Mouse (Mus musculus) frontal cortex, postnatal 25 days (tissue): ENCODE measurements around the gene Rufy2.

Experiments used
- DNase-seq, 2 experiments: peaks; one replicate each; pipeline ENCODE4 v3.0.0; 2022; ENCODE audit warnings: low spot score in 2 of 2

The Rufy2 gene

DNA sequence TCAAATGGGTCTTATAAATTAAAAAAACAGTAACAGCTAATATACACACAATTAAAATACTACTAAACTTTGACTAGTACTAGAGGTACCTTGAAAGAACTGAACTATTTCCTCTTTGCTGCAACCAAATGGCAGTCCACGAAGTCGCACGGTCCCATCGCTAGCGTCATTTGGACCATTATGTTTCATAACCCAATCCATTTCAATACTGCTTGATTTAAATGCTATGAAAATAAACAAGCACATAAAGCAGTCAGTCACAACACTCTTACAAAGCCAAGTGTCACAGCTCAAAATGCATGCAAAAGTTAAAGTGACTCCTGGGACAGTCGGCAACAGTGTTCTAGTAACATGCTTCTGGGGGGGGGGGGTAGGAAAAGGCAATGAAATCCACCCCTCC is 39.3 kb downstream of the Rufy2 start:
- no peak for DNase-seq

DNA sequence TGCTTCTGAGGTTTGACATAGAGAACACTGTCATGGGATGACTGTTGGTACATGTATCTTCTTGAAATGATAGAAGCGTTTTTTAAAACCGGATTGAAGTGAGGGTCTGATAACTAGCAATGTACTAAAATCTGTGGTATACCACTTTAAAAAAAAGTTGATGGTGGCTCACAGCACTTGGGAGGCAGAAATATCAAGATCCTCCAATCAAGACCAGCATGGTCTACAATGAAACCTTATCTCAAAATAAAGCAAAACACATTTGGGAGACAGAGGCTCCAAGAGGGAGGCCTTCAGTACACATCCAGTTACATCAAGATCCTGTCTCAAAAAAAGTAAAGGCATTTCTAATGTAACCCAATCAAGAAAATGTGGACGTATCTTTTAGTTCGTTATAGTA is 41.7 kb downstream of the Rufy2 start:
- no peak for DNase-seq

DNA sequence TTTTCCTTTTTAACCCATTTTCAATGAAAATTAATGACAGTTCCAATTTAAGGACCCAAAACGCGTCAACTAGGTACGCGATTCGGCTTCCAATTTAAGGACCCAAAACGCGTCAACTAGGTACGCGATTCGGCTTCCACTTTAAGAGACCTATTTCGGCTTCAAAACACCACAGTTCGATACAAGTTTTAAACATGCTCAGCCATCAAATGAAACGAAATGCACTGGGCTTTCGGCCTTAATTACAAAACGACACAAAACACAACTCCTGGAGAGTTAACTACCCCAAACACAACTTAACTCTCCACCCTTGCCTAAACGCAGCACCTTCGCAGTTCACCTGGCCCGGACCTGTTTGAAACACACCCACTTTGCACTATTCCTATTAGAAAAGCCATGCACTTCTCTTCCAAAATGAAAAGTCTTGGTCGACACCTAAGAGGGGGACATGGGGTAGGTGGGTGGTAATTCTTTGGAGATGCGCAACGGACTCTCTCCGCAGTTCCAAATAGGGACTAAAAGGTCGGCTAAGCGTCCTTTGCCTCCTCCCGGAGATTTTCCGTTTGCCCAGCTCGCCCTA is 42.6 kb downstream of the Rufy2 start:
- no peak for DNase-seq

DNA sequence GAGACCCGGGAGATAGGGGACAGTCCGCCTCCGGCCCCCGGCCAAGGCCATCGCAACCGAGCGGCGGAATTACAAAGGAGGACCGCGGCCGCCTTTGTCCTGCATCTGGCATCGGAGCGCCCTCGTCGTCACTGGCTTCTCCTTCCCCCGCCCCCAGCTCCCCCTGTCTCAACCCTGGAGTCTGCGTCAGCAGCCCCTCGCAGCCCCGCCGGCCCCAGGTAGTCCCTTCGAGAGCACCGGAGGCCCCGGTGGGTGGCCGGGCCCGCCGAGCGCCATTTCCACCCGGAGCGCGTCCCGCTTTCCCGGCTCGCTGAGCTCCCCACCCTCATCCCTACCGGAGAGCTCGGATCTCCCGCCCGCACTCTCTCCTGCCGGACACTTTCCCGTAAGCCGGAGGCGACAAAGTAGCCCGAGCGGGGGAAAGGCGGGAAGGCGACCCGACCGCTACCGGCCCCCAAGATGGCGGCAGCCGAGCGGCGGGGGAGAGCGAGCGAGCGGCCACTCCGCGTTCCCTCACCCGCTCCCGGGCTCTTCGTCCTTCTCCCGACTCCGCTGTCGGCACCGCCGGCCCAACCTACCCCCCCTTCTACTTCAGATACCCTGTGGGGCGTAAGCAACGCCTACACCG is 43.2 kb downstream of the Rufy2 start:
- DNase-seq: peak; percentile 46 to 48

DNA sequence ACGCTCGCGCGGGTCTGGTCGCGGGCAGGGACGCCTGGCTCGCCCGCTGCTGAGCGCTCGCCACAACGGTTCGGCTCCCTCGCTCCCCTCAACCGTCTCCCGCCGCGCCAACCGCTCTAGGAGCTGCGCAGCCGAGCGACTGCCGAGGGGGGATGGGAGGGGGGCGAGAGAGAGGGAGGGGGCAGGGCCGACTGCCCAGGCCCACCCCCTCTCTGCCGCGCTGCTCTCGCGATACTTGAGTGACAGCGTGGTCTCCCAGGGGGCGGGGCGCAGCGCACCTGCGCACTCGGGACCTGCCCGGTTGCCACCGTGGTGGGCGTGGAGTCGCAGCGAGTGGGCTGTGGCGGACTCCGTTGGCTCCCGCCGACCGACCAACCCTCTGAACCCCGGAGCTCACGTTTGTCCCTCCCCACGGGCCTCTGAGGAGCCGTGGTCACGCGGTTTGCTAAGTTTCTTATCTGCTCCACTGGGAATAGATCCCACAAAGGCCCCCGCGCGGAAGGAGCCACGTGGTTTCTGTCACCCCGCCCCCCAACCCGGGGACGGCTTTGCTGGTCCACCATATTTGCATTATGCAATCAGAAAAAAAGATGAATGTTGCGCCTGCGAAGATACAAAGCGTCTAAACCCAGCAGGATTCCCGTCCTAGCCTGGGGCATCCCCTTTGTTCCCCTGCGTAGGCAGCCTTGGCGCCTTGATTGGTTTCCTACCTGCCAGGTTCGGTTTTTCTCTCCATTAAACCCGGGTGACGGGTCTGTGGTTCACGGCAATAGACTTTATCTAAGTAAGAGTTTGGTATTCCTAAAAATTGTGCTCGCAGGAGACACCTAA is 43.9 kb downstream of the Rufy2 start, which contains the start of the genes Hnrnph3 and Pbld2:
Gene Hnrnph3 (minus strand): TSS at position 469 of the 831 bp plus-strand sequence.
Gene Pbld2 (plus strand): TSS at position 567 of the 831 bp plus-strand sequence.
- peak; percentile 97 to 99 for DNase-seq

DNA sequence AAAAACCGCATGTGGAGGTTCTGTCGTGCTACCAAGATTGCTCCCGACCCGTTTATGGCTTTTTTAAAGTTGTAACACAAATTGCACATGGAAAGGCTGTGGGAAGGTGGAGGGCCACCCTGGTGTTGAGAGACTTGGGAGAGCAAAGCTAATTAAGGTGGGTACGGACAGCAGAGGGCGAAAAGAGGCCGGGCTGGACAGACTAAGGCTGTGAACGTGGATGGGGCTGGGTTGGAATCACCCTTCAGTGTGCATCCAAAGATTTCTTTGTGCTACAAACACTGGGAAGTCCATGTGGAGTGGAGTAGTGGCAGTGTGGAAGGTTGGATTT is 44.5 kb downstream of the Rufy2 start:
- DNase-seq: no peak

DNA sequence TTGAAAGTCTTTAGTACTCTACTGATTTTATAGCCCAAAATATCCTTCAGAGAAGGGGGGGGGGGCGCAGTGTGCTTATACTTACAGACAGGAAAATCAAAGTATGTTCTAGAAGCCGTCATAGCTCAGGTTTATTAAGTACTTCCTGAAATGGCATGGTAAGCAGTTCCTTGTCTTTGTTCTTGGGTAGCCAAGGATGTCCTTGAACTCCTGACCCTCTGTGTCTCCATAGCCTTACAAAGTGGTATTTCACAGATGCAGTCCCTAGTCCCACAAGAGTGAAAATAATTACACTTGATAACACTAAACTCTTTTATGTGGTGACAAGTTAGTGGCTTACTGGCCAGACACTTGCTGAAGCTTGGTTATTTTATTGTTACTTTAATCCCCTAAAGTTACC is 45.0 kb downstream of the Rufy2 start:
- DNase-seq: no peak

DNA sequence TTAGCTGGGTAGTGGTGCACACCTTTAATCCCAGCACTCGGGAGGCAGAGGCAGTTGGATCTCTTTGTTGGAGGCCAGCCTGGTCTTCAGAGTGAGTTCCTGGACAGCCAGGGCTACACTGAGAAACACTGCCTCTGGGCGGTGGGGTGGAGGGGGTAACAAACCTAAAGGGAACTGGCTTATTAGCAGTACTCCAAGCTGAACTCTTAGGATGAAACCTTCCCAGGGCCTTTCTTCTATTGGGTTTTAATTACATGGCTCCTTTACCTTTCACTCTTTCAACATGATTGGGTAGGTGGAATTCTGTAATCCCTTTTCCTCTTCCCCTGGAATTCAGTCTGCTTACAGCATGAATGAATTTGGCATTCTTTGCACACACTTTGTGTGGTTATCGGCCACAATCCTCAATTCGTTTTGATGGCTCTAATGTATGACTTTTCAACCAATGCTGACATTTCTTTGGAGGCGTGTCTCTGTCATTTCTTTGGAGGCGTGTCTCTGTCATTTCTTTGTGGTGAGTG is 45.5 kb downstream of the Rufy2 start:
- no peak for DNase-seq

DNA sequence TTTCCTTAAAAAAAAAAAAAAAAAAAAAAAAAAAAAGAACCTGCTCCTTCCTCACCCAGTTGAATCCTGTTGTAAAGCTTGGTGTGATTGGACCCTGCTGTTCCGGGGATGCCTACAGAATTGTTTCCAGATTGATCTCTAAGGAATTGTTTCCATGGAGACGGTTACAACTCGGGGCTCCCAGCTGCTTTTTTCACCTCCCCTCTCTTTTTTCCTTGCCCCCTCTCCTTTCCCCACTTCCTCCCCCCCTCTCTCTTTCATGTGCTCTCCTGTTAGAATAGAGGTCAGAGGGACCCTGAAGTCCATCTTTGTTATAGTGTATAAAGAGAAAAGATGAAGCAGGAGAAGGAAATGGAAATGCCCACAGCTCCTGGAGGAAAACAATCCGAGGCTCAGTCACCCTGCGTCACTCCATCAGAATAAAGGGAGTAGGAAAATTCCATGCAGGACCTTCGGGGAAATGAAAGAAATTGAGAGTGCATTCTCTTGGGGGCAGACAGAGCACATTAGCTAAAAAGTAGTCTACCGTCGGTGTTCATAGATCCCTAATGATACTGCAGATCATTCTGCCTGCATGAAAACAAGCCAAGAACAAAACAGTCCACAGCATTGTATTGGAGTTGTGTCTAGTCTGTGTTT is 46.3 kb downstream of the Rufy2 start:
- no peak for DNase-seq

DNA sequence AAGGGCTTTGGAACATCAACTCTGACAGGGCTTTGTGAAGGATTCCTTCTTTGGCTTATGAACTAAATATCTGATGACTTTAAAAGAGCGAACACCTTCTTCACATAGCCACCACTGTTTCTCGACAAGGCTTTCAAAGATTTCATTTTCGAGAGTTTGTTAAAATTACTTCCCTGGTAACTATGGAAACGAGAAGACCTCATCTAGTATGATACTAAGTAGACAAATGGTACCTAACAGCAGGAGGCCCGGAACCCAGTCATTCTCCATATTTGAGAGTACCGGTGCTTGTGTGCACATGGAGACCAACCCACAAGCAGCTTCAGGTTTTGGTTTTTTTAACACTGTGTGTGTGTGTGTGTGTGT is 46.8 kb downstream of the Rufy2 start:
- DNase-seq: no peak

DNA sequence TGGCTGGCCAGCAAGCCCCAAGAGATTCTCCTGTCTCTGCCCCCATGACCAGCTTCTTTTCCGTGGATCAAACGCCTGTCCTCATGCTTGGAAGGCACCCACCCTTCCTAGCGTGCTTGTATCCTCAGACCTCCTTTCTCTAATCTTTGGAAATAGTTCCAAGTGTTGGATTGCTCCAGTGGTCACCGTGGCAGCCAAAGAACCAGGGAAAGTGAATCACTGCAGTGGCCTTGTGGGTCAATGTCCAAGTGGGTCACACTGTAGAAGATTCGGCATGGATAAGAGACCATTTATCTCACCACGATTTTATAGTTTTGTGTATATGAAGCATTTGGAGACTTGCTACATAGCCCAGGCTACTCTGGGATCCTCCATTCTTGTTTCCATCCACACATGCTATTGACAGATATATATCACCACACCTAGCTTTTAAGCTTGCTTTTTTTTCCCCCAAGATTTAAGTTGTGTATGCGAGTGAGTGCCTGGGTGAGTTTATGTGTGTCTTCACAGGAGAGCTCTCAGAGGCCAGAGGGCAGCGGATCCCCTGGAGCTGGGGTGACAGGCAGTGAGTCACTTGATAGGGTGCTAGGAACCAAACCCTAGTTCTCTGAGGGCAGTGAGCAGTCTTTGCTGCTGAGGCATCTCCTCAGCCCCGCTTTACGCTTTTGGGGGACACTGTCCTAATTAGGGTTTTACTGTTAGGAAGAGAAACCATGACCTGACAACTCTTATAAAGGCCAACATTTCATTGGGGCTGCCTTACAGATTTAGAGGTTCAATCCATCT is 47.5 kb downstream of the Rufy2 start:
- no peak for DNase-seq

DNA sequence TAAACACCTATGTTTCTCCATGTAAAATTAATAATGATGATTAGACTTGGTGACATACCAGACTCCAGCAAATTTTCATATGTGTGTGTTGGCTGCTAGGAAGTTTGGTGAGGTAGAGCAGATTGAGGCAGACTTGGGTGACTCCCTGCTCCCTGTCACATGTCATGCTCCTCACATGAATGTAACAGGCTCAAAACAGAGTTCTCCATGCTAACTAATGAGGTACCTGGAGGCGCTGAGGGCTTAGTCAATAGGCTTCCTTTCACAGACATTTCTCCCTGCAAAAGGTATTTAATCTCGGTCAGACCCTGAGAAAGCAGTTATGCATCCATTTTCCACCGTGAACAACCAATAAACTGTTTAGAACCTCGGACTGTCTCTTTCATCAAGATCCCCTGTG is 48.4 kb downstream of the Rufy2 start:
- no peak for DNase-seq

DNA sequence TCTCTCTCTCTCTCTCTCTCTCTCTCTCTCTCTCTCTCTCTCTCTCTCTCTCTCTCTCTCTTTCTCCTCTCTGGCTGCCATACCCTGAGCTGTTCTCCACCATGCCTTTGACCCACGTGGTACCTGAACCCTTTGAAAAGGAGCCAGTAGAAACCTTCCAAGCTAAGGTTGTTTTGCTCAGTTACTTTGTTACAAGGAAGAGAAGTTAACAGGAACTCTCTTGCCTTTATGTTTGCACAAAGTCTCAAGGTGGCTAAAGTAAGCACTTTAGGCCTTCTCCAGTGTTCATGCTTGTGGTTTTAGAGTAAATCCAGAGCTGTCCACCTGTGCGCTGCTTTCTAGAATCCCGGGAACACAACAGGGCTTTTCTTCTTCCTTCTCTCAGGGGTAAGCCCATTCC is 52.2 kb downstream of the Rufy2 start:
- no peak for DNase-seq

DNA sequence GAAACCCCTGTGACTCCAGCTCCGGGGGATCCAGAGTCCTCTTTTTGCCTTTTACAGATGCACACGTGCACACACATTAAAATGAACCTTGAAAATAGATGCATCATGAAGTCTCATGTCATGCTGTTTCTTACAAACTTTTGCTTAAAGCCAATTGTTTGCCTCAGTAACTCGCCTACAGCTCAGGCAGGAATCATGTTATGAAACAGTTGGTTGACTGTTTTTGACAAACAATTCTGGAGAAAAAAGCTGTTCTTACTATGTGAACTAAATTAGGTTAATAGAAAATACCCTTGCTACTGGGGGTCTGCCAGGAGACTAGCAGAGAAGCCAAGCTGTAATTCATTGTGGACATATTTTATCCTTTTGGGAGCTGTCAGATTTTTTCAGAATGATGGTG is 52.9 kb downstream of the Rufy2 start:
- DNase-seq: no peak

DNA sequence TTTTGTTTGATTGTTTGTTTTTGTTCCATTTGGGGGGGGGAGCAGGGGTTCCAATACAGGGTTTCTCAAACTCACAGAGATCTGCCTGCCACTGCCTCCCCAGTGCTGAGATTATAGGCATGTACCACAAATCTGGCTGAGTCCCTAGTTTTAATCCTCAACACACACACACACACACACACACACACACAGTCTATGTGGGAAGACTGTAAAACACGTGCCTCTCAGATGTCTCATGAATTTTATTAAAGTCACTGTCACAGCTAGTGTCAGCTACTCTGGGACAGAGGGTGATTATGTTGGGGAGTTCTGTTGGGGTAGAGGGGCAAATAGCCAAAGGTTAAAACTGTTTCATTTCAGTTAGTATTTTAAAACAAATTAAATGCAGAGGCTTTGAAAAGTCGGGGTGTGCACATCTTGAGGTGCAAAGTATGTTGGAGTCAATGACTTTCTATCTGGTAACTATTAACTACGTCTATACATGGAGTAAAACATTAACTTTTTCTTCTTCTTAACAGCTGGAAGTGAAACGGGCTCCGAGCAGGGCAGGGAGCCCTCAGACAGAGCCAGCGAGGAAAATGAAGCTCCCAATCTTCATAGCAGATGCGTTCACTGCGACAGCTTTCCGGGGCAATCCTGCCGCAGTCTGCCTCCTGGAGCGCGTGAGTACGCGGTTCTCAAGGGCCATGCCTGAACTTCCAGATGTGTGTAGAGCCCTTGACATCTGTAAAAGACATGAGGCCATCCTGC is 58.7 kb downstream of the Rufy2 start:
- DNase-seq: no peak

DNA sequence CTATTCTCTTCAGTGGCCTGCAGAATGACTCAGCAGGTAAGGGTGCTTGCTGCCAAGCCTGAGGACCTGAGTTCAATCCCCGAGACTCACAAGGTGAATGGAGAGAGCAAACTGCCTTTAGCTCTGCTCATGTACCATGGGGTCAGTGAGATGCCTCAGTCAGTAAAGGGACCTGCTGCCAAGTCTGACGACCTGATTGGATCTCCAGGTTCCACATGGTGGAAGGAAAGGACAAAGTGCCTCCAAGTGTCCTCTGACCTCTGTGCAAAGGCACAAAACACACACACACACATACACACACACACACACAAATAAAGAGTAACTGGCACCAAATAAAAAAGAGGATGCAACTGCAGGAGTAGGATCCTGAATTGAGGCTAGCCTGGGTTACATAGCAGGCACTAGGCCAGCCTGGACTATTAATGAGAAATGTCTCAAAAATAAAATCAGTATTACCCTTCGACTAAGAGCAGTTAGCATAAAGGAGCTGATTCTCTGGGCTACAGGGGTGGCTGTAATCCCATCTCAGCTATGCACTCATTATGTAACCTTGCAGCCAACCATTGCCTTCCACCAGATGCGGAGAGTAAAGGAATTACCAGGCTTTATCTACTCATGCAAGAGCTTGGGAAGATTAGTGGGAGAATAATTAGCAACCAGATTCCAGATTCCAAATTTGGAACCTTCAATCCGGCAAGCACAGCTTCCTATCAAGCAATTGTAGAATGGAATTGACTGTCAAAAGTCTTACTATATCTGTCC is 60.0 kb downstream of the Rufy2 start:
- no peak for DNase-seq

DNA sequence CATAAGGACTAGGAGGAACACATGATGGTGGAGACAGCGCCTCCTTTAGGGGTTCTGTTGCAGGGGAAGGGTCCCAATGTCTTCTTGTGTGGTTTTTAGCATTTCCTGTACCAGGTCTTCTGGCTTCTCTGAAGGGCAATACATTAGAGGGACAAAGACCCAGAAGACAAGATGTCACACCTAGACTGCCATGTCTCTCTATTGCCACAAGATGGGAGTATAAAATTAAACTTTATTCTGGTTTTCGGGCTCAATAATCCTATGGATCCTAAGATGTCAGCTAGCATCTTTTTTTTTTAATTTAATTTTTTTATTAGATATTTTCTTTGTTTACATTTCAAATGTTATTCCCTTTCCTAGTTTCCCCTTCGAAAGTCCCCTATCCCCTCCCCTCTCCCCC is 63.1 kb downstream of the Rufy2 start:
- DNase-seq: no peak

DNA sequence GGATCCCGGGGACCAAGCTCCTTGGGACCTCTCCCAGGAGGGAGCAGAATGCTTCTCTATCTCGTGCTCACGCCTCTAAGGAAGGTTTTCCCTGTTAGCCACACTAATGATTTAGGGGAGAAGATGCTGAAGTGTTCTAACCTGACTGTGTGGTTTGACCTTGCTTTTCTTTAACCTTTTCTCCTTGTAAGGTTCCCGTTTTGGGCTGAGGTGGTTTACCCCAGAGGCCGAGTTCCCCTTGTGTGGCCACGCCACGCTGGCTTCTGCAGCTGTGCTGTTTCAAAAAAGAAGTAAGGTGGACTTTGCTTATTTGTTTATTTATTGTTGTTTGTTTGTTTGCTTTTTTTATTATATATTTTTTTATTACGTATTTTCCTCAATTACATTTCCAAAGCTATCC is 67.7 kb downstream of the Rufy2 start:
- DNase-seq: no peak

DNA sequence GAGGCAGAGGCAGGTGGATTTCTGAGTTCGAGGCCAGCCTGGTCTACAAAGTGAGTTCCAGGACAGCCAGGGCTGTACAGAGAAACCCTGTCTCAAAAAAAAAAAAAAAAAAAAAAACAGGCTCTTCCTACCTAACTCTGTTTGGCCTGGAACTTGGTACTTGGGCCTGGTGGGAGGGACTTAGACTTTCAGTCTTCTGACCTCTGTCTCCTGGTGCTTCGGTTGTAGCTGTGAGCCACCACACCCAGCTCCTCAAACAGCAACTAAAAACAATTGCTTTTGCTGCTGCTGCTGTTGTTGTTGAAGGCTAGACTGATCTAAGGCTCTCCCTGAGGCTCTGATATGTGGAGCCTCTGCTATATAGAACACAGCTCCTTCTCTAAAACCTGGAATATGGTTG is 69.1 kb downstream of the Rufy2 start:
- no peak for DNase-seq

DNA sequence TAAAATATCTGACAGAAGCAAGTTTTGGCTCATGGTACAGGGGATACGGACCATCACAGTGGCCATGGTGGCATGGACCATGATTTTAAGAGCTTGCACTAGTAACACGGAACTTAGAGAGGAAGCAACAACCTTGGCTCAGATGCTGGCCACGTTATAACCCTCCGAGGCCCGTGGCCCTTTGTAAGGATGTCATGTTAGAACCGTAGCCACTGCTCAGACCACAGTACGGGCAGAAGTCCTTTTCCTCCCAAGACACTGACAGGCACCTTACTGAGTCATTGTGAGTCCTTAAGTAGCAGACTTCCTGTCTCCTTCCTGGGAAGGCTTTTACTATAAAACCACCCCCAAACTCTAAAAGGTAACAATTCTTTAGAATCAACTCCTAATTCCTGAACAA is 71.2 kb downstream of the Rufy2 start:
- no peak for DNase-seq
